Mouse (Mus musculus): ENCODE measurements around the gene Aldh1a7.

The Aldh1a7 gene

DNA sequence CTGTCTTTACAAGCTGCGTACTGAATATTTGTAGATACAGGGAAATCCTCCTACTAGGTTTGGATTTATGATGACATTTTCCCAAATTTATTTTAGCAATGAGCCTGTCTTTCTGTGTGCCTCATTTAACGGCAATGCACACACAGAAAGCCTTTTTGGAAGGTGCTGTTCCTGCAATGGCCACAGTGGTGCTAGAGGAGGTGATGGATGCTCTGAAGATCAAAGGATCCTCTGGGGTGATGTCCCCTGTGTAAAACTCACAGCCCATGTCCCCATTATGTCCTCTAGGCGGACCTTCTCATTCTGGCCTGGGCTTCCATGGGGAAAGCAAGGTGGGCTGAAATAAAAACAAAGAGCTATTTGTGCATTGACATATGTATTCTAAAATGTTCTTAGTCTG, 83.0 kb downstream of the Aldh1a7 start:
- in situ Hi-C loops (cut with MboI; ENCODE audit: unreplicated experiment in 2 of 2): no loop called here

Measured in v-Abl transformed pro-B cells (cell line).